ENCODE assay signal across 9 mouse cellular contexts in genomic region chr7:133114847-133115470, GRCm38 (mm10). TPM values are rescaled to one million over a fixed set of nuclear protein-coding genes. Genes with fewer than 3 reads are reported as not detected.
DNase-seq lines count a peak whose midpoint lies in the region; ATAC-seq lines count a peak whose summit lies in the region.
"Had no signal": no experiment of that assay in that cellular context is flagged by ENCODE, and none has a peak within 500 bp of the region (broad histone marks: within the 10 kb centered on the region; RNA-seq: fewer than 3 reads in every experiment).

No protein-coding gene starts in this region.

- peak; percentile 50 for DNase-seq in embryo, embryonic 10.5 days (ENCODE audit: low spot score)
- peak; percentile 68 for DNase-seq in heart, postnatal 4 days
- peak; percentile 59 for DNase-seq in limb, embryonic 10.5 days (ENCODE audit: low spot score)
- DNase-seq in left cerebral cortex, postnatal 4 days, result no peak
- DNase-seq in layer of hippocampus, adult 18-20 months (ENCODE audit: low spot score in 2 of 2), result no peak

- H3K9ac ChIP-seq in midbrain, embryonic 12.5 days (replicated peaks), result no peak overlapping the region

- peaks cover 32% of the 10 kb centered on the region for H3K4me1 ChIP-seq in erythroblast, embryonic 14.5 days (ENCODE audit: control insufficient read depth)
- peaks cover 90% of the 10 kb centered on the region for H3K4me1 ChIP-seq in limb, embryonic 10.5 days
- H3K4me1 ChIP-seq in midbrain, embryonic 12.5 days, result peaks cover 83% of the 10 kb centered on the region

- H3K36me3 ChIP-seq in erythroblast, embryonic 14.5 days (ENCODE audit: control insufficient read depth), result no peaks in the 10 kb centered on the region
- H3K36me3 ChIP-seq in limb, embryonic 10.5 days, result peaks cover 22% of the 10 kb centered on the region
- no peaks in the 10 kb centered on the region for H3K36me3 ChIP-seq in midbrain, embryonic 12.5 days

- H3K27me3 ChIP-seq in erythroblast, embryonic 14.5 days (ENCODE audit: control insufficient read depth), result no peaks in the 10 kb centered on the region; the same call in 1 of the 2 replicates
- no peaks in the 10 kb centered on the region for H3K27me3 ChIP-seq in limb, embryonic 10.5 days (ENCODE audit: low read depth, poor library complexity, severe bottlenecking)
- H3K27me3 ChIP-seq in midbrain, embryonic 12.5 days, result no peaks in the 10 kb centered on the region

- 10% methylated on average over 20 of the region's 20 CpGs for WGBS in limb, embryonic 10.5 days
- WGBS in midbrain, embryonic 12.5 days, result 12% methylated on average over 20 of the region's 20 CpGs

- intact Hi-C loops in left cerebral cortex, postnatal 4 days (cut with DNase I), result loop anchor here (5.0 to 10.0 kb wide), 2 partner anchors 83 to 520 kb away; partner anchors contain the start of gene Edrf1

- H3K4me2 ChIP-seq in midbrain, embryonic 12.5 days (replicated peaks), result peak overlapping the region; percentile 27

- H3K4me3 ChIP-seq in erythroblast, embryonic 14.5 days (replicated peaks), result peak overlapping the region; percentile 67
- H3K4me3 ChIP-seq in limb, embryonic 10.5 days, result peak overlapping the region; percentile 38
- 0 out of 2 replicates have a peak overlapping the region, but pooled peaks have one; percentile 13 for H3K4me3 ChIP-seq in midbrain, embryonic 12.5 days

- no peaks in the 10 kb centered on the region for H3K9me3 ChIP-seq in erythroblast, embryonic 14.5 days (ENCODE audit: control insufficient read depth, low read length)
- H3K9me3 ChIP-seq in limb, embryonic 10.5 days (replicated peaks), result no peaks in the 10 kb centered on the region
- no peaks in the 10 kb centered on the region for H3K9me3 ChIP-seq in midbrain, embryonic 12.5 days

- H3K27ac ChIP-seq in limb, embryonic 10.5 days, result peak overlapping the region; percentile 64
- H3K27ac ChIP-seq in midbrain, embryonic 12.5 days (replicated peaks), result no peak overlapping the region

- no peak for ATAC-seq in erythroblast, adult 5-6 weeks (replicated peaks; ENCODE audit: low FRiP score, poor library complexity, severe bottlenecking)
- no peak for ATAC-seq in midbrain, embryonic 12.5 days (ENCODE audit: low FRiP score, low read depth)

RNA-seq across cellular contexts. Expression of gene Fgfr2, which starts 8.2 kb away (rescaled TPM):
- not detected in 2 replicates for polyA plus RNA-seq in erythroblast, embryonic 14.5 days (2012)
- total RNA-seq in erythroblast, adult 5-6 weeks (2015; ENCODE audit: low replicate concordance), result not detected in 2 replicates
- total RNA-seq in erythroblast, adult 5-6 weeks (2017; ENCODE audit: low replicate concordance), result 0.28 and 4.8 TPM in 2 replicates
- 10 to 100 TPM; 10.2 to 10.6 TPM for total RNA-seq in heart, postnatal 4 days (2021)
- 47.7 and 64.4 TPM in 2 replicates for polyA plus RNA-seq in limb, embryonic 10.5 days (2016; fragmentation: Nextera tagmentation; extraction: Ambion mirVana)
- polyA plus RNA-seq in midbrain, embryonic 12.5 days (2016; fragmentation: Nextera tagmentation; extraction: Ambion mirVana), result 96.5 and 98.9 TPM in 2 replicates
- total RNA-seq in left cerebral cortex, postnatal 4 days (2021), result 10 to 100 TPM; 35.8 to 40.8 TPM
- total RNA-seq in layer of hippocampus, adult 18-20 months (2021), result 10 to 100 TPM; 56.7 to 61.5 TPM
- total RNA-seq: MEL had no signal

RNA-seq across cellular contexts. Expression of gene Ctbp2, which starts 9.2 kb away (rescaled TPM):
- 0.58 and 0.89 TPM in 2 replicates for polyA plus RNA-seq in erythroblast, embryonic 14.5 days (2012)
- total RNA-seq in erythroblast, adult 5-6 weeks (2015; ENCODE audit: low replicate concordance), result 11.1 and 21.3 TPM in 2 replicates
- 9.5 and 11.6 TPM in 2 replicates for total RNA-seq in erythroblast, adult 5-6 weeks (2017; ENCODE audit: low replicate concordance)
- total RNA-seq in heart, postnatal 4 days (2021), result 10 to 100 TPM; 56.0 to 65.3 TPM
- 145 TPM in 2 replicates for polyA plus RNA-seq in limb, embryonic 10.5 days (2016; fragmentation: Nextera tagmentation; extraction: Ambion mirVana)
- 111 and 118 TPM in 2 replicates for polyA plus RNA-seq in midbrain, embryonic 12.5 days (2016; fragmentation: Nextera tagmentation; extraction: Ambion mirVana)
- 10 to 100 TPM; 41.0 to 48.8 TPM for total RNA-seq in left cerebral cortex, postnatal 4 days (2021)
- total RNA-seq in layer of hippocampus, adult 18-20 months (2021), result 10 to 100 TPM; 55.5 to 61.8 TPM

Comparison
In these comparisons a context has a peak if more than half of its experiments do, and no peak if none do; other contexts are left out.
1. H3K4me3 ChIP-seq: peak in every context shown above with its lines; median percentile 67 in erythroblast, embryonic 14.5 days; 38 in limb, embryonic 10.5 days; 13 in midbrain, embryonic 12.5 days.
2. DNase-seq: peak in embryo, embryonic 10.5 days (single experiment), heart, postnatal 4 days (single experiment) and limb, embryonic 10.5 days (single experiment); none in left cerebral cortex, postnatal 4 days (single experiment) and layer of hippocampus, adult 18-20 months (0 of 2).